Mouse (Mus musculus): ENCODE data around the gene St6galnac4. TPM values are rescaled to one million over a fixed set of nuclear protein-coding genes. Genes with fewer than 3 reads are reported as not detected.

Gene St6galnac4
- polyA plus RNA-seq, 1 experiment = 7.2 TPM

GRCm38 (mm10) chr2:32634277-32635105 lies 47.6 kb downstream of the St6galnac4 start:
- WGBS = 85% methylated on average over 10 of the region's 10 CpGs
- Histone ChIP-seq H3K27me3 (replicated peaks; ENCODE audit: control insufficient read depth, insufficient read depth, low read length) (no peaks in the 10 kb centered on the region), H3K4me3 (ENCODE audit: insufficient read depth, low read depth, low read length) (no peak overlapping the region), H3K27ac (ENCODE audit: insufficient read depth, low read depth, low read length) (peak overlapping the region; percentile 82), H3K4me1 (ENCODE audit: control insufficient read depth, insufficient read depth, low read length) (no peaks in the 10 kb centered on the region), H3K36me3 (ENCODE audit: control insufficient read depth, insufficient read depth, low read length) (no peaks in the 10 kb centered on the region)
- no peak for DNase-seq
- TF ChIP-seq POLR2A (IDR thresholded peaks at IDR 0.05; ENCODE audit: low read depth, low read length) (no peak), CTCF (conservative IDR thresholded peaks at IDR 0.05; ENCODE audit: insufficient read depth, insufficient read length, low read depth, low read length) (no peak)

- WGBS = 75% methylated on average over 7 of the region's 7 CpGs
These were observed 49.7 kb downstream of the St6galnac4 start for GRCm38 (mm10) chr2:32636617-32637016.

GRCm38 (mm10) chr2:32637778-32638281 lies 50.9 kb downstream of the St6galnac4 start:
- no peaks in the 10 kb centered on the region for H3K36me3 ChIP-seq (ENCODE audit: control insufficient read depth, insufficient read depth, low read length)
- TF ChIP-seq CTCF (conservative IDR thresholded peaks at IDR 0.05; ENCODE audit: insufficient read depth, insufficient read length, low read depth, low read length) (no peak), POLR2A (IDR thresholded peaks at IDR 0.05; ENCODE audit: low read depth, low read length) (no peak)
- peak overlapping the region; percentile 81 for H3K27ac ChIP-seq (ENCODE audit: insufficient read depth, low read depth, low read length)
- H3K4me1 ChIP-seq (ENCODE audit: control insufficient read depth, insufficient read depth, low read length) = no peaks in the 10 kb centered on the region
- WGBS = 31% methylated on average over 11 of the region's 11 CpGs
- H3K27me3 ChIP-seq (replicated peaks; ENCODE audit: control insufficient read depth, insufficient read depth, low read length) = no peaks in the 10 kb centered on the region
- no peak overlapping the region for H3K4me3 ChIP-seq (ENCODE audit: insufficient read depth, low read depth, low read length)
- peak; percentile 90 for DNase-seq

More at GRCm38 (mm10) chr2:32636617-32637016, 49.7 kb downstream of the St6galnac4 start:
- H3K4me3 ChIP-seq (ENCODE audit: insufficient read depth, low read depth, low read length) = no peak overlapping the region
- no peaks in the 10 kb centered on the region for H3K27me3 ChIP-seq (replicated peaks; ENCODE audit: control insufficient read depth, insufficient read depth, low read length)
- H3K27ac ChIP-seq (ENCODE audit: insufficient read depth, low read depth, low read length) = no peak overlapping the region
- no peak for TF ChIP-seq CTCF (conservative IDR thresholded peaks at IDR 0.05; ENCODE audit: insufficient read depth, insufficient read length, low read depth, low read length)
- TF ChIP-seq POLR2A (IDR thresholded peaks at IDR 0.05; ENCODE audit: low read depth, low read length) = no peak
- H3K36me3 ChIP-seq (ENCODE audit: control insufficient read depth, insufficient read depth, low read length) = no peaks in the 10 kb centered on the region
- no peaks in the 10 kb centered on the region for H3K4me1 ChIP-seq (ENCODE audit: control insufficient read depth, insufficient read depth, low read length)
- DNase-seq = no peak

DNA sequence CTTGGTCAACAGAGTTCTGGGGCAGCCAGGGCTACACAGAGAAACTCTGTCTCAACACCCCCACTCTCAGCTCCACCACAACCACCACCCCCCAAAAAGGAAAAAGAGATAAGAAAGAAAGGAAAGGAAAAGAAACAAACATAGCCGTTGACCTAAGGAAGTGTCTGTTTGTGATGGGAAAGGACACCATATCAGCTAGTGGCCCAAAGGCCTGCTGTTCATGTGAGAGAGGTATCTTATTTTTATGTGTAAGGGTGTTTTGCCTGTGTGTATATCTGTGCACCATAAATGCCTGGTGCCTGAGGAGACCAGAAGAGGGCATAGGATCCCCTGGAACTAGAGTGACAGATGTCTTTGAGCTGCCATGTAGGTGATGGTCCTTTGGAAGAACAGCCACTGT lies 52.7 kb downstream of the St6galnac4 start:
- H3K4me1 ChIP-seq (ENCODE audit: control insufficient read depth, insufficient read depth, low read length) = 0 out of 2 replicates have a peak, but pooled peaks cover 2% of the 10 kb centered on the region
- DNase-seq = no peak
- H3K4me3 ChIP-seq (ENCODE audit: insufficient read depth, low read depth, low read length) = no peak overlapping the region
- H3K36me3 ChIP-seq (ENCODE audit: control insufficient read depth, insufficient read depth, low read length) = no peaks in the 10 kb centered on the region
- no peaks in the 10 kb centered on the region for H3K27me3 ChIP-seq (replicated peaks; ENCODE audit: control insufficient read depth, insufficient read depth, low read length)
- WGBS = 65% methylated on average over 1 of the region's 1 CpGs
- H3K27ac ChIP-seq (ENCODE audit: insufficient read depth, low read depth, low read length) = no peak overlapping the region
- TF ChIP-seq CTCF (conservative IDR thresholded peaks at IDR 0.05; ENCODE audit: insufficient read depth, insufficient read length, low read depth, low read length) = no peak
- TF ChIP-seq POLR2A (IDR thresholded peaks at IDR 0.05; ENCODE audit: low read depth, low read length) = no peak

- WGBS = 58% methylated on average over 6 of the region's 6 CpGs
- H3K27ac ChIP-seq (ENCODE audit: insufficient read depth, low read depth, low read length) = no peak overlapping the region
- H3K27me3 ChIP-seq (replicated peaks; ENCODE audit: control insufficient read depth, insufficient read depth, low read length) = no peaks in the 10 kb centered on the region
- TF ChIP-seq POLR2A (IDR thresholded peaks at IDR 0.05; ENCODE audit: low read depth, low read length) = no peak
- no peak for TF ChIP-seq CTCF (conservative IDR thresholded peaks at IDR 0.05; ENCODE audit: insufficient read depth, insufficient read length, low read depth, low read length)
- H3K4me3 ChIP-seq (ENCODE audit: insufficient read depth, low read depth, low read length) = no peak overlapping the region
- H3K4me1 ChIP-seq (ENCODE audit: control insufficient read depth, insufficient read depth, low read length) = peaks cover 7% of the 10 kb centered on the region
- no peak for DNase-seq
- no peaks in the 10 kb centered on the region for H3K36me3 ChIP-seq (ENCODE audit: control insufficient read depth, insufficient read depth, low read length)
These were observed 53.7 kb downstream of the St6galnac4 start for GRCm38 (mm10) chr2:32640550-32641051.

DNA sequence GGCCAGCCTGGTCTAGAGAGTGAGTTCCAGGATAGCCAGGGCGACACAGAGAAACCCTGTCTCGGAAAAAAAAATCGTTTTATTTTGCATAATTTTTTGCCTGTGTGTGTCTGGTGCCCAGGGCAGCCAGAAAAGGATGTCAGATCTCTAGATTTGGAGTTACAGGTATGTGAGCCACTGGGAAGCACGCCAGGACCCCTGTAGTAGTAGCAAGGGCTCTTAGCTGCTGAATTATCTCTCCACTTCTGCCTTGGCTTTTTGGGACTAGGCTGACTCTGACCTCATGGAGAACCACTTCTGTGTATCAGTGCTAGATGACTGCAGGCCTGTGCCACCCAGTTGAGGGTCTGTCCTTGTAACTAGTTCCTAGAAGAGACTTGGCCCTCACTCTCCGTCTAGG lies 54.9 kb downstream of the St6galnac4 start:
- 81% methylated on average over 5 of the region's 5 CpGs for WGBS
- Histone ChIP-seq H3K27me3 (replicated peaks; ENCODE audit: control insufficient read depth, insufficient read depth, low read length) (no peaks in the 10 kb centered on the region), H3K4me3 (ENCODE audit: insufficient read depth, low read depth, low read length) (no peak overlapping the region), H3K4me1 (ENCODE audit: control insufficient read depth, insufficient read depth, low read length) (peaks cover 7% of the 10 kb centered on the region), H3K27ac (ENCODE audit: insufficient read depth, low read depth, low read length) (no peak overlapping the region), H3K36me3 (ENCODE audit: control insufficient read depth, insufficient read depth, low read length) (no peaks in the 10 kb centered on the region)
- TF ChIP-seq POLR2A (IDR thresholded peaks at IDR 0.05; ENCODE audit: low read depth, low read length) (no peak), CTCF (conservative IDR thresholded peaks at IDR 0.05; ENCODE audit: insufficient read depth, insufficient read length, low read depth, low read length) (no peak)
- no peak for DNase-seq

DNA sequence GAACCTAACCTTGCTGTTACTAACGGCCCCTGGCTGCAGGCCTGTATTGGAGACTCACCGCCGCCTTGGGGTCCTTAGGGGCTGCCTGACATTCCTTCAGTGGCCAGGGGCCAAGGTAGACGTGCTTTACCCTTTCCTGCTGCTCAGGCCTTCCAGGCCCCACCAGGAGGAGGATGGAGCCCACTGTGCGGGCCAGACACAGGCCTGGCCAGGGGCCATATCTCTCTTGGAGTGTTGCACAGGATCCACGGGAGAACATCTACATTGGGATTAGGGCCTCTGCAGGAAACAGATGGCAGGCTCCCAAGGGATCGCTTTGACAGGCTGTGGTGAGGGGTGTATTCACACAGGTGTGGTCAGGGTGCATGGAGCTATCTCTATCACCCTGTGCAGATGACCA lies 55.9 kb downstream of the St6galnac4 start:
- TF ChIP-seq POLR2A (IDR thresholded peaks at IDR 0.05; ENCODE audit: low read depth, low read length) (no peak), CTCF (conservative IDR thresholded peaks at IDR 0.05; ENCODE audit: insufficient read depth, insufficient read length, low read depth, low read length) (no peak)
- 74% methylated on average over 7 of the region's 7 CpGs for WGBS
- Histone ChIP-seq H3K27ac (ENCODE audit: insufficient read depth, low read depth, low read length) (peak overlapping the region; percentile 47; the same call in 1 of the 2 replicates), H3K4me3 (ENCODE audit: insufficient read depth, low read depth, low read length) (no peak overlapping the region), H3K36me3 (ENCODE audit: control insufficient read depth, insufficient read depth, low read length) (no peaks in the 10 kb centered on the region), H3K4me1 (ENCODE audit: control insufficient read depth, insufficient read depth, low read length) (peaks cover 7% of the 10 kb centered on the region), H3K27me3 (replicated peaks; ENCODE audit: control insufficient read depth, insufficient read depth, low read length) (no peaks in the 10 kb centered on the region)
- DNase-seq = peak; percentile 78

All from kidney, adult 2 months (tissue).